Mouse (Mus musculus) hindbrain, embryonic 15.5 days (tissue): ENCODE results near the gene Sfxn5. TPM values are rescaled to one million over a fixed set of nuclear protein-coding genes. Genes with fewer than 3 reads are reported as not detected.
A peak's percentile ranks its signal among the peaks of the same experiment; 100 is the strongest.

Experiments
- ATAC-seq: fragments of 200-750 bp; cut with Nextera tagmentation; 2 replicates; pipeline ENCODE4 v1.8.0; 2017; ENCODE audit warnings: low read depth, moderate number of reproducible peaks, moderate TSS enrichment; ENCODE audit not compliant: low FRiP score
- H3K27ac ChIP-seq: fragments of 300-500 bp; sonication (generic); replicated peaks from 2 replicates; pipeline ENCODE4 v1.5.1; 2015; ENCODE audit warnings: mild to moderate bottlenecking, inconsistent platforms
- H3K27me3 ChIP-seq: fragments of 300-500 bp; sonication (generic); 2 replicates; pipeline ENCODE4 v1.6.1; 2015; ENCODE audit warnings: control low read depth, inconsistent platforms
- H3K36me3 ChIP-seq: fragments of 300-500 bp; sonication (generic); 2 replicates; pipeline ENCODE4 v1.6.1; 2015; ENCODE audit warnings: control low read depth, inconsistent platforms
- H3K4me1 ChIP-seq: fragments of 300-500 bp; sonication (generic); replicated peaks from 2 replicates; pipeline ENCODE4 v1.6.1; 2015; ENCODE audit warnings: control low read depth, inconsistent platforms
- H3K4me2 ChIP-seq: fragments of 300-500 bp; sonication (generic); 2 replicates; pipeline ENCODE4 v1.6.1; 2015; ENCODE audit warnings: moderate library complexity, mild to moderate bottlenecking, inconsistent platforms
- H3K4me3 ChIP-seq: fragments of 300-500 bp; sonication (generic); 2 replicates; pipeline ENCODE4 v1.5.1; 2015; ENCODE audit warnings: mild to moderate bottlenecking, inconsistent platforms
- H3K9ac ChIP-seq: fragments of 300-500 bp; sonication (generic); 2 replicates; pipeline ENCODE4 v1.6.1; 2015; ENCODE audit warnings: inconsistent platforms
- H3K9me3 ChIP-seq: fragments of 300-500 bp; sonication (generic); 2 replicates; pipeline ENCODE4 v1.6.1; 2016; ENCODE audit warnings: control low read depth, inconsistent platforms
- WGBS: fragments of 180-500 bp; shearing (Covaris S2); methylation state at CpG from one replicate; pipeline ENCODE4 v1.1.7; 2015; 5-methylcytosine and 5-hydroxymethylcytosine counted together
- polyA plus RNA-seq: library from polyadenylated mRNA; unstranded; fragments of >200 nt; fragmentation: Nextera tagmentation; extraction: Ambion mirVana; gene quantifications from 2 replicates; pipeline ENCODE4 v1.2.1, GENCODE M21; 2015

Gene Sfxn5
- polyA plus RNA-seq, 1 experiment from 2014 or later: 43.1 TPM

DNA sequence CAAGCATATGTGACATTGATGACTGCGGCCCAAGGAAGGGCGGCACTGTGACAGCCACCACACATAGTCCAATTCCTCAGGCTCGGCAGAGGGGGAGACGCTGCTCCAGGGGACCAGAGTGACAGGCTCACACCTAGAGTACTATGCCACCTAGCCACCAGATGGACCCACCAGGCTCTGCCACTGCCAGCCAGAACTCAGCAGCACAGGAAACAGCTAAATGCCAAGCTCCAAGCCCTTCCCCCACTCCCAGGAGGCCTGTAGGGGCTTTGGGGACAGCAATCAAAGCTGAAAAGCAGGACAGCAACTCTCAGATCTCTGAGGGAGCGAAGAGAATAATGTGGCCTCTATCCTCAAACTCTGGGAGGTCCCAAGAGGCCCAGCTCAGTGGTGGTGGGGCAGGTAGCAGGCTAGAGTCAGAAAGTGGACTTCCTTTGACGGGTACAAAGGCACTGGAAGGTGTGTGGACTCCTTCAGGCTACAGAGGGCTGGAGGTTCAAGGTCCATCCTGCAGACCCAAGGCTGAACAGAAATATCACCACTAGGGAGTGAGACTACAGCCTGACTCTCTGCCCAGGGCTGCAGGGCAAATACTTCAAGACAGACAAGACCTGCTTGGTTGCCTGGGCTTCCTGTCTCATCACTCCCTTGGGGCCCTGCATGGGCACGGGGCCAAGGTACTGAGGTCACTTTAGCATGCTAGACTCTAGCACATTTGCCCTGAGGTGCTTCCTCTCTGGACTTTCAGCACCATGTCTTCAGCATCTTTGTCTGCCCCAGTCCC is 37.6 kb downstream of the Sfxn5 start:
- H3K9ac ChIP-seq: no peak overlapping the region
- peaks cover 13% of the 10 kb centered on the region for H3K4me1 ChIP-seq
- no peak overlapping the region for H3K4me2 ChIP-seq
- no peak for ATAC-seq
- H3K9me3 ChIP-seq: no peaks in the 10 kb centered on the region
- H3K4me3 ChIP-seq: no peak overlapping the region
- 73% methylated on average over 7 of the region's 7 CpGs for WGBS
- no peaks in the 10 kb centered on the region for H3K27me3 ChIP-seq
- peak overlapping the region; percentile 32; the same call in 1 of the 2 replicates for H3K27ac ChIP-seq
- H3K36me3 ChIP-seq: 0 out of 2 replicates have a peak, but pooled peaks cover 2% of the 10 kb centered on the region

DNA sequence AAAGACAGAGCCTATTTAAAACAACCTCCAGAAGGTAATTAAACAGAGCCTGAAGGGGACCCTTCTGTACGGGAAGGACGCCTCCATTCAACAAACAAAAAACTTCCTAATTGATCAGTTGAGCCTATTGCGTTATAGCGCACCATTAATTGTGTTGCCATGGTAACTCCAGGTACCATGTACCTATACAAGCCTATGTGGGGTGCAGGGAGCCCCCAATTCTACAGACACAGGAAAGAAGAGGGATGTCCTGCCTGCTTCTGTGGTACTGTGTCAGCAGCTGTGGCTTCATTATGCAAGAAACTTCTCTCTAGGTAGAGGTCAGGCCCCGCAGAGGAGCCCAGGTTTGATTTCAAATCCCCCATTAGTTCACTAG is 39.2 kb downstream of the Sfxn5 start:
- 0 out of 2 replicates have a peak, but pooled peaks have one; percentile 48 for ATAC-seq
- H3K4me3 ChIP-seq: no peak overlapping the region
- H3K4me2 ChIP-seq: no peak overlapping the region
- no peak overlapping the region for H3K9ac ChIP-seq
- H3K27me3 ChIP-seq: no peaks in the 10 kb centered on the region
- 0 out of 2 replicates have a peak, but pooled peaks cover 1% of the 10 kb centered on the region for H3K36me3 ChIP-seq
- peak overlapping the region; percentile 51; the same call in 1 of the 2 replicates for H3K27ac ChIP-seq
- no peaks in the 10 kb centered on the region for H3K9me3 ChIP-seq
- H3K4me1 ChIP-seq: peaks cover 13% of the 10 kb centered on the region
- WGBS: 48% methylated on average over 5 of the region's 5 CpGs

DNA sequence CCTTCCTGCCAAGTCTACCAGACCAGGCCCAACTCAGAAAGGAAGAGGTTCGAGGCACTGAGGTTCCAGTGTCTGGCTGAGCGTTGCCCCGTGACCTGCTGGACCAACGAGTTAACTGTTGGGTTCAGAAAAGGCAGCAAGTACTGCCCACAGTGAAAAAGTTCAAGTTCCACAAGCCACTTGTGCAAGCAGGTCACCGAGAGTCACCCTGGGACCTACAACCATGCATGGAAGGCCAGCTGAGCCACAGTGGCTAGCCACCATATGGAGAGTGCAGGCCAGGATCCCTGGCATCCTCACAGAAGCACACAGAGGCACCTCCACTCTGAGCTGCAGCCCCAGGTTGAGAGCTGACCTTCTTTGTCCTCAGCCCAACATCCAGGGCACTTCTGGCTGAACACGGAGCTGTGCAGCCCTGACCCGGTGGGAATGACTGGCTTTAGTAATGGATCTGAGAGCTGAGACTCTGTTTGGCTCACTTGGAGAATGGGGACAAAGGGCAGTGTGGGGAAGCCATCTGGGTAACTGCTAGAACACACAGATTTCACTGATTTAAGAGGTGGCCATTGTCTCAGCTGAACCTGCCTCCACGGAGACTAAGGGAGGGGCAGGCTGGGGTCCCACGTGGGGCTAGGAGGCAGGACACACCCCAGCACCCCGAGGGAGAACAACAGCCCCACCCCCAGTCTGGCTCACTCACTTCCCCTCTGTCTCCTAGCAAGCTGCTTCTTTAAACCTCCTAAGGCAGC is 39.8 kb downstream of the Sfxn5 start:
- no peaks in the 10 kb centered on the region for H3K36me3 ChIP-seq
- 52% methylated on average over 10 of the region's 10 CpGs for WGBS
- peak; percentile 57; the same call in 1 of the 2 replicates for ATAC-seq
- H3K9me3 ChIP-seq: no peaks in the 10 kb centered on the region
- H3K4me1 ChIP-seq: peaks cover 13% of the 10 kb centered on the region
- no peaks in the 10 kb centered on the region for H3K27me3 ChIP-seq
- H3K4me2 ChIP-seq: no peak overlapping the region
- H3K4me3 ChIP-seq: no peak overlapping the region
- no peak overlapping the region for H3K9ac ChIP-seq
- H3K27ac ChIP-seq: peak overlapping the region; percentile 51; the same call in 1 of the 2 replicates

DNA sequence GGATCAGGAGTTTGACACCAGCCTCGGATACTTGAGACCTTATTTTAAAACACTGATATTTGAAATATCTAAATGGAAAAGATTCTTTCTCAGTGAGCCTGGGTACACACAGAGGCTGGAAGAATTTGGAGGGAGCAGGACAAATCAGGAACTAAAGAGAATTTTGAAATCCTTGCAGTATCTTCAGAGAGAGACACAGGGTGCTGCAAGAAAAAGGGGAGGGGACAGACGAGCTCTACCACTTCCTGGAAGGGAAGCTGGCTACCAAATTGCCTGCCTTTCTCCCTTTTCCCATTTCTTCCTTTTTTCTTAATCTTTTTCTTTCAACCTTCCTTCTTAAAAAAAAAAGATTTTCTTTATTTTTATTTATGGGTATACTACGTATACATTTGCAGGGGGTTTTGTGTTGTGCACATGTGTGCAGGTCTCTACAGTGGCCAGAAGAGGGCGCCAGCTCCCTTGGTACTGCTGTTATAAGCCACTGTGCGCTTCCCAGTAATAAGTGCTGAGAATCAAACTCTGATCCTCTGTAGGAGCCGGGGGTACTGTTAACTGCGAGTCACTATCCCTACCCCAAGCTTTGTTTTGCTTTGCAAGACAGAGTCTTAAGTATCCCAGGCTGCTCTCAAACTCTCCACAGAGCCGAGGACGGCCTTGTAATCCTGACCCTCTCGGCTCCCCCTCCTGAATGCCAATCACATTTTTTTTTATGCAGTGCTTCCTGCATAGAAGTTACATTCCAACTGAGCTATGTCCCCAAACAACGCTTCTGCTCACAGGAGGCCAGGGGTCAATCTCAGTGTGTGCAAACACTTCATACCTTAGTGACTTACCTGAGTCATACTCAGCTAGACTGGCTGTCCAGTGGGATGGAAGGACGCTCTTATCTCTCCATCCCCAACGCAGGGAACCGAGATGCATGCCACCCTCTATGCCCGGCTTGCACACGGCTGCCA is 42.1 kb downstream of the Sfxn5 start:
- no peak for ATAC-seq
- no peak overlapping the region for H3K4me2 ChIP-seq
- peaks cover 13% of the 10 kb centered on the region for H3K4me1 ChIP-seq
- H3K9me3 ChIP-seq: no peaks in the 10 kb centered on the region
- H3K27ac ChIP-seq: no peak overlapping the region
- H3K36me3 ChIP-seq: no peaks in the 10 kb centered on the region
- WGBS: 91% methylated on average over 16 of the region's 16 CpGs
- H3K9ac ChIP-seq: no peak overlapping the region
- no peaks in the 10 kb centered on the region for H3K27me3 ChIP-seq
- H3K4me3 ChIP-seq: no peak overlapping the region

DNA sequence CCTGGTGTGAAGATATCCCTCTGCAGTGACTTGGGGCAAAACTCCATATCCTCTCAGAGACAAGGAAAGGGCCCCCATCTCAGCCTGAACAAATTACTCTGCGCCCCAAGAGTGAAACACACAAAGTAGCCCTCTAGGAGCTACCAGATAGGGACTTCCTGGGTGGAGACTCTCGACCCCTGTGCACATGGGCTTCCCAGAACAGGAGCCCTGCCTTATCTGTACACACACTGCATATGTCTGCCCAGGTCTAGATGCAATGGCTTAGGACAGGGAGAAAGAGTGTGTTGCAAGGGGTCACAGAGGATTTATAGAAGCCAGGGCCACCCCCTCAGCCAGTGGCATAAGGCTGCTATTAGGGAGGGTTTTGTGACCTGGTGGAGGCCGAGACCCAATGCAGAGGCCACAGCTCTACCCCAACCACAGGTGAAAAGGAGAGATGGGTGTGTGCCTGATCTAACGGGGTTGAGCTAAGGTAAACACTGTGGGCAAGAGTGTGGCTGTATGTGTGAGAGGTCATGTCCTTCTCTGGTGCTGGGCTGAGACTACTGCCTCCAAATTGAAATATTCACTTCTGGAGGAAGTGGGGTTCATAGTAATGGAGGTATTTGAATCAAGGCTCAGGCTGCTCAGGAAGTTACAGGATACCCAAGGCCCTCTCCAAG is 44.9 kb downstream of the Sfxn5 start:
- 88% methylated on average over 4 of the region's 4 CpGs for WGBS
- no peak overlapping the region for H3K4me2 ChIP-seq
- no peak for ATAC-seq
- no peaks in the 10 kb centered on the region for H3K9me3 ChIP-seq
- H3K4me3 ChIP-seq: no peak overlapping the region
- H3K27me3 ChIP-seq: no peaks in the 10 kb centered on the region
- no peak overlapping the region for H3K27ac ChIP-seq
- H3K4me1 ChIP-seq: peaks cover 2% of the 10 kb centered on the region
- H3K36me3 ChIP-seq: no peaks in the 10 kb centered on the region
- H3K9ac ChIP-seq: no peak overlapping the region

DNA sequence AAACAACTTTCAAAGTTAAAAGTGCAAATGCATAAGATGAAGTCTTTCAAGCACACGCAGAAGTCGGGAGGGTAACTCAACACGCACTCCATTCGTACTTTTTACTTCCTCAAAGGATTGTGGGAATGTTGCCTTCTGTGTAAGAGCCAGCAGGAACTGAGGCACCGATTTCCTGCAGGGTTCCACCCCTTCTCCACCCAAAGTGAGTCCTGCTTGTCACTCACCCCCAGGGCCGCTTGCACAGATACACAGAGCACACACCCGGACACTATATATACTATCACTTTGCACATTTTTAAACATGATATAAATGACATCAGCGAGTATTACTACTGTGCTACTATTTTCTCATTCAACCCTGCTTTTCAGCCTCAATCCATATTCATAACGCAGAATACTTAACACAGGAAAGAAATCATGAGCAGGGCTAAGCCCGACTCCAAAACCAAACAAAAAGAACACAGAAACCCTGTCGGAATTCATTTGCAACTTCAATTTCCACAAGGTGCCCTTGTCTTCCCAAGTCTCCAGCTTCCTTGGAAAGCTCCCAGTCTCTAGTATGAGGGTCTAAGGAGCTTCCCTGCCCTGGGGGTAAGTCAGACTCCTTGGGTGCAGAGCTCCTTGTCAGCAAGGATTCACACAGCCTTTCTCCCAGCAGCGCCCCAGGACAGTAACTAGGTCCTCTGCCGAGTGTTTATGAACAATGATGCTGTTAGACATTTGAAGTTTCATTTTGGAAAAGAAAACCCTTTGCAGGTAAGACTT is 46.8 kb downstream of the Sfxn5 start:
- 84% methylated on average over 13 of the region's 13 CpGs for WGBS
- Histone ChIP-seq H3K27me3 (no peaks in the 10 kb centered on the region), H3K9ac (no peak overlapping the region), H3K4me1 (no peaks in the 10 kb centered on the region), H3K4me2 (no peak overlapping the region), H3K36me3 (no peaks in the 10 kb centered on the region), H3K27ac (no peak overlapping the region), H3K4me3 (no peak overlapping the region), H3K9me3 (no peaks in the 10 kb centered on the region)
- ATAC-seq: no peak

DNA sequence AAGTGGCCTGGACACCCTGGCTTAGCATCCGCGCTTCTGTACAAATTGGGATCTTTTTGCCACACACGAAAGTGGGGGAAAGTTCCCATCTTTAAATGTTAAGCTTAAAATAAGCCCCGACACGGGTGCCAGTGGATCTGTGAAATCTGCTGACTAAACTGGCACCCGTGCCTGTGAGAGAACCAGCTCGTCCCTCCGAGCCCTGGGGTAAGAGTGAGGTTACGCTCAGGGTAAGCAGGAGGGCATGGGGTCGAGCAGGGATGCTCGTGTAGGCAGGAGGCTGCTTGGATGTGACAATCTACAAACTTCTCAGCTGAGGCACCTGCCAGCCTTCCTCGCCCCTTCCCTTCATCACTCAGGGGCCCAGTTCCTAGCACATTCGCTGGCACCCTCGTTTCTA is 52.4 kb downstream of the Sfxn5 start:
- H3K4me2 ChIP-seq: no peak overlapping the region
- H3K27ac ChIP-seq: no peak overlapping the region
- WGBS: 83% methylated on average over 14 of the region's 14 CpGs
- no peak for ATAC-seq
- H3K9me3 ChIP-seq: no peaks in the 10 kb centered on the region
- H3K4me1 ChIP-seq: peaks cover 3% of the 10 kb centered on the region; the same call in 1 of the 2 replicates
- no peaks in the 10 kb centered on the region for H3K36me3 ChIP-seq
- H3K27me3 ChIP-seq: no peaks in the 10 kb centered on the region
- no peak overlapping the region for H3K4me3 ChIP-seq
- H3K9ac ChIP-seq: no peak overlapping the region

DNA sequence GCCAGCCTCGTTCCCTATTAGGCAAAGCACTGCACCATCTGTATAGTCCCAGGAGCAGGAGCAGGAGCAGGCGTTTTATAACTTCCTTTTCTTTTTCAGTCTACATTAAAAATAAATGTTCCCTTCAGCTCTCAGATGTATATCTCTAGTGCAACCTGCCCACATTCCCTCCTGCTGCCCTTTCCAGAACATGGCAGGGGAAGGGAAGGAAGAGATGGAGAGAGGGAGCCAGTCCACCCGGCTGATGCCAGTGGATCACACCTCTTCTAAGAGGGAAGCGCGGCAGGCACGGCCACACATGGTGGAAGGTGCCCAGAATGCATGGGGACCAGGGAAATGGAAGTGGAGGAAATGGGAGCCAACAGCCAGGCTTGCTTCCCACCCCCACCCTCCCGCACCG is 56.7 kb downstream of the Sfxn5 start:
- Histone ChIP-seq H3K27me3 (no peaks in the 10 kb centered on the region), H3K4me2 (no peak overlapping the region), H3K36me3 (no peaks in the 10 kb centered on the region), H3K4me3 (no peak overlapping the region), H3K4me1 (peaks cover 3% of the 10 kb centered on the region; the same call in 1 of the 2 replicates), H3K9ac (no peak overlapping the region), H3K27ac (no peak overlapping the region), H3K9me3 (no peaks in the 10 kb centered on the region)
- no peak for ATAC-seq
- WGBS: 64% methylated on average over 8 of the region's 8 CpGs

DNA sequence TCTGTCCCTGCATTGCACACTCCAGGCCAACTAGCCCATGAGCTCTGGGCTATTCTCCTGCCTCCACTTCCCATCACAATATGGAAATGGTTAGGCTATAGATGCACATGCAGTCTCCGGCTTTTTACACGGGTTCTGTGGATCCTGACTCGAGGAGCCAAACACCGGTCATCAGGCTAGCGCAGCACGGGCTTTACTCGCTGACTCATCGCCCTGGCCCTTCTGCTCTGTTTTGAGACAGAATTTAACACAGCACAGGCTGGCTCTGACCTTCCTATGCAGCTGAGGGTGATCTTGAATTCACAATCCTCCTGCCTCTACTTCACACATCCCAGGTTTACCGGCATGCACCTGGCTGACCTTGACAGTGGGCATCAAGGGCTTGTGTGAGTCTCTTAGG is 60.8 kb downstream of the Sfxn5 start:
- no peak overlapping the region for H3K4me3 ChIP-seq
- H3K4me2 ChIP-seq: no peak overlapping the region
- 94% methylated on average over 9 of the region's 9 CpGs for WGBS
- H3K36me3 ChIP-seq: no peaks in the 10 kb centered on the region
- H3K27me3 ChIP-seq: no peaks in the 10 kb centered on the region
- no peak overlapping the region for H3K27ac ChIP-seq
- H3K4me1 ChIP-seq: peaks cover 3% of the 10 kb centered on the region; the same call in 1 of the 2 replicates
- ATAC-seq: no peak
- no peak overlapping the region for H3K9ac ChIP-seq
- H3K9me3 ChIP-seq: no peaks in the 10 kb centered on the region

DNA sequence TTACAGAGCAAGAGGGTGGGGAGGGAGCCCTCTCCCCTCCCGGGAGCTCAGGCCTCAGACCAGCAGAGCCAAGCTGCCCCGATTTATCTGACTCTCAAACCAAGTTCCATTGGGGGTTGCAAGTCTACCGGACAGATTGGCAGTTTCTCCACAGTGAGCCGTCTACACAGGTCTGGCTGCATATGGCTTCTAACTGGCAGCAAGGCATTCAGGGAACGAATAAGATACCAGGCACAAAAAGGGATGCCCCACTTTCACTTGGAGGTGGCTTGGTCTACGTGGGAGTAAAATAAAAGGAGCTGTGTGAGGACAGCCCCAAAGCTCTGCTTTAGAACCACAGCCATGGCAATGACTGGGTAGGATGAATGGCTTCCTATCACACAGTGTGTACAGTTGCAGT is 67.2 kb downstream of the Sfxn5 start:
- 0 out of 2 replicates have a peak, but pooled peaks cover 3% of the 10 kb centered on the region for H3K27me3 ChIP-seq
- 34% methylated on average over 6 of the region's 6 CpGs for WGBS

More for the DNA sequence above, 67.2 kb downstream of the Sfxn5 start:
- Histone ChIP-seq H3K36me3 (no peaks in the 10 kb centered on the region), H3K4me3 (no peak overlapping the region), H3K4me1 (peaks cover 19% of the 10 kb centered on the region), H3K27ac (no peak overlapping the region), H3K9me3 (no peaks in the 10 kb centered on the region), H3K4me2 (no peak overlapping the region), H3K9ac (no peak overlapping the region)
- ATAC-seq: no peak
